Mouse (Mus musculus) spleen, adult 2 months (tissue): ENCODE data around the gene Msrb3.

ENCODE experiments used
- CTCF ChIP-seq: fragments of 200-500 bp; IDR thresholded peaks from 2 replicates; pipeline ENCODE4 v1.5.1; 2011; ENCODE audit warnings: mild to moderate bottlenecking, inconsistent platforms; ENCODE audit not compliant: insufficient read depth, insufficient read length, insufficient replicate concordance; ENCODE audit errors: extremely low read depth
- POLR2A ChIP-seq: fragments of 200-500 bp; IDR thresholded peaks from 2 replicates; pipeline ENCODE4 v1.6.1; 2011; ENCODE audit warnings: low read depth, low read length, inconsistent platforms

DNA sequence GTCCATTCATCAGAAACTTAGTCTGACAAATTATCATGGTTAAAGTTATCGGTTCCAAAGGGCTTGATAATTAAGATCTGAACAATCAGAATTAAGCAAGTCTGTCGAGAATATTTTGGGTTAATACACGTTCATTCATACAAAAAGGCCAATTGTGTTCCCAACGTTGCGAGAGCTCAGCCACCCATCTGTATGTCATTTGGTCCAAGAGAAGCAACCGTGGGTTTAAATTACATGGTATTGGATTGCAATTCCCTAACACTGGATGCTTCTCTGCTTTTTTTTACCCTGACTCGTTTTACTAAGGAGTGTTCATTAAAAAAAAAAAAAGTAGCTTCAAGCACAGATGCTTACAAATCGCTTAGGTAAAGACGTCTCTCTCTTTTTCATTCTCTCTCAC, 45.1 kb downstream of the Msrb3 start:
- TF ChIP-seq POLR2A (no peak), CTCF (no peak)
